Mouse (Mus musculus) hindbrain, embryonic 15.5 days (tissue): Measurements from ENCODE around the gene Stxbp3. TPM values are rescaled to one million over a fixed set of nuclear protein-coding genes. Genes with fewer than 3 reads are reported as not detected.
A peak's percentile ranks its signal among the peaks of the same experiment; 100 is the strongest.
"Not testable (repeated sequence)": the region's sequence is repeated elsewhere in the genome, so short reads cannot be mapped to it uniquely, and the experiment has no call there.

ENCODE experiments used
- ATAC-seq: fragments of 200-750 bp; cut with Nextera tagmentation; 2 replicates; pipeline ENCODE4 v1.8.0; 2017; ENCODE audit warnings: low read depth, moderate number of reproducible peaks, moderate TSS enrichment; ENCODE audit not compliant: low FRiP score
- H3K27ac ChIP-seq: fragments of 300-500 bp; sonication (generic); replicated peaks from 2 replicates; pipeline ENCODE4 v1.5.1; 2015; ENCODE audit warnings: mild to moderate bottlenecking, inconsistent platforms
- H3K27me3 ChIP-seq: fragments of 300-500 bp; sonication (generic); 2 replicates; pipeline ENCODE4 v1.6.1; 2015; ENCODE audit warnings: control low read depth, inconsistent platforms
- H3K36me3 ChIP-seq: fragments of 300-500 bp; sonication (generic); 2 replicates; pipeline ENCODE4 v1.6.1; 2015; ENCODE audit warnings: control low read depth, inconsistent platforms
- H3K4me1 ChIP-seq: fragments of 300-500 bp; sonication (generic); replicated peaks from 2 replicates; pipeline ENCODE4 v1.6.1; 2015; ENCODE audit warnings: control low read depth, inconsistent platforms
- H3K4me2 ChIP-seq: fragments of 300-500 bp; sonication (generic); 2 replicates; pipeline ENCODE4 v1.6.1; 2015; ENCODE audit warnings: moderate library complexity, mild to moderate bottlenecking, inconsistent platforms
- H3K4me3 ChIP-seq: fragments of 300-500 bp; sonication (generic); 2 replicates; pipeline ENCODE4 v1.5.1; 2015; ENCODE audit warnings: mild to moderate bottlenecking, inconsistent platforms
- H3K9ac ChIP-seq: fragments of 300-500 bp; sonication (generic); 2 replicates; pipeline ENCODE4 v1.6.1; 2015; ENCODE audit warnings: inconsistent platforms
- H3K9me3 ChIP-seq: fragments of 300-500 bp; sonication (generic); 2 replicates; pipeline ENCODE4 v1.6.1; 2016; ENCODE audit warnings: control low read depth, inconsistent platforms
- WGBS: fragments of 180-500 bp; shearing (Covaris S2); methylation state at CpG from one replicate; pipeline ENCODE4 v1.1.7; 2015; 5-methylcytosine and 5-hydroxymethylcytosine counted together
- polyA plus RNA-seq: library from polyadenylated mRNA; unstranded; fragments of >200 nt; fragmentation: Nextera tagmentation; extraction: Ambion mirVana; gene quantifications from 2 replicates; pipeline ENCODE4 v1.2.1, GENCODE M21; 2015

Stxbp3 gene
- polyA plus RNA-seq, 1 experiment from 2014 or later: 15.5 TPM

- Histone ChIP-seq H3K4me2 (no peak overlapping the region), H3K36me3 (no peaks in the 10 kb centered on the region), H3K27ac (no peak overlapping the region), H3K9me3 (no peaks in the 10 kb centered on the region), H3K4me1 (peaks cover 6% of the 10 kb centered on the region; the same call in 1 of the 2 replicates), H3K9ac (no peak overlapping the region), H3K27me3 (no peaks in the 10 kb centered on the region), H3K4me3 (no peak overlapping the region)
- WGBS: 62% methylated on average over 2 of the region's 2 CpGs
- no peak for ATAC-seq
Observed at GRCm38 (mm10) chr3:108879129-108879528, 38.8 kb upstream of the Stxbp3 start.

GRCm38 (mm10) chr3:108870631-108871030, 30.3 kb upstream of the Stxbp3 start:
- Histone ChIP-seq H3K4me2 (no peak overlapping the region), H3K27ac (no peak overlapping the region), H3K27me3 (no peaks in the 10 kb centered on the region), H3K9ac (no peak overlapping the region), H3K36me3 (no peaks in the 10 kb centered on the region), H3K4me1 (no peaks in the 10 kb centered on the region), H3K9me3 (no peaks in the 10 kb centered on the region), H3K4me3 (no peak overlapping the region)
- no peak for ATAC-seq
- WGBS: 85% methylated on average over 6 of the region's 6 CpGs

- no peak overlapping the region for H3K9ac ChIP-seq
- H3K4me1 ChIP-seq: no peaks in the 10 kb centered on the region
- H3K9me3 ChIP-seq: no peaks in the 10 kb centered on the region
- H3K4me2 ChIP-seq: no peak overlapping the region
- ATAC-seq: no peak
- H3K27ac ChIP-seq: no peak overlapping the region
- no peaks in the 10 kb centered on the region for H3K36me3 ChIP-seq
- WGBS: 92% methylated on average over 3 of the region's 3 CpGs
- H3K4me3 ChIP-seq: no peak overlapping the region
- H3K27me3 ChIP-seq: no peaks in the 10 kb centered on the region
Observed at GRCm38 (mm10) chr3:108867449-108867848, 27.1 kb upstream of the Stxbp3 start.

GRCm38 (mm10) chr3:108865676-108866075, 25.4 kb upstream of the Stxbp3 start:
- Histone ChIP-seq H3K9ac (no peak overlapping the region), H3K36me3 (no peaks in the 10 kb centered on the region), H3K27ac (no peak overlapping the region), H3K27me3 (no peaks in the 10 kb centered on the region), H3K4me2 (no peak overlapping the region), H3K4me3 (no peak overlapping the region), H3K9me3 (no peaks in the 10 kb centered on the region), H3K4me1 (no peaks in the 10 kb centered on the region)
- no peak for ATAC-seq
- 89% methylated on average over 3 of the region's 3 CpGs for WGBS

- Histone ChIP-seq H3K9ac (no peak overlapping the region), H3K4me2 (no peak overlapping the region), H3K27me3 (no peaks in the 10 kb centered on the region), H3K9me3 (no peaks in the 10 kb centered on the region), H3K36me3 (no peaks in the 10 kb centered on the region), H3K4me3 (no peak overlapping the region), H3K4me1 (no peaks in the 10 kb centered on the region), H3K27ac (no peak overlapping the region)
- no peak for ATAC-seq
- WGBS: 35% methylated on average over 3 of the region's 3 CpGs
Observed at GRCm38 (mm10) chr3:108865129-108865528, 24.8 kb upstream of the Stxbp3 start.

- Histone ChIP-seq H3K36me3 (no peaks in the 10 kb centered on the region), H3K27me3 (no peaks in the 10 kb centered on the region), H3K27ac (no peak overlapping the region), H3K9ac (no peak overlapping the region), H3K9me3 (no peaks in the 10 kb centered on the region), H3K4me3 (no peak overlapping the region), H3K4me1 (peaks cover 6% of the 10 kb centered on the region; the same call in 1 of the 2 replicates), H3K4me2 (no peak overlapping the region)
- 87% methylated on average over 10 of the region's 10 CpGs for WGBS
- no peak for ATAC-seq
Observed at GRCm38 (mm10) chr3:108863091-108863490, 22.8 kb upstream of the Stxbp3 start.

GRCm38 (mm10) chr3:108862282-108862681, 22.0 kb upstream of the Stxbp3 start:
- 83% methylated on average over 4 of the region's 4 CpGs for WGBS
- not testable (repeated sequence) for H3K36me3 ChIP-seq, ATAC-seq, H3K4me3 ChIP-seq, H3K27me3 ChIP-seq, H3K9ac ChIP-seq, H3K4me2 ChIP-seq, H3K9me3 ChIP-seq, H3K4me1 ChIP-seq, H3K27ac ChIP-seq

GRCm38 (mm10) chr3:108860786-108861185, 20.5 kb upstream of the Stxbp3 start:
- H3K4me1 ChIP-seq: peaks cover 16% of the 10 kb centered on the region
- ATAC-seq: no peak

GRCm38 (mm10) chr3:108858231-108858770, 18.0 kb upstream of the Stxbp3 start:
- ATAC-seq: peak; percentile 86
- no peaks in the 10 kb centered on the region for H3K36me3 ChIP-seq
- no peak overlapping the region for H3K9ac ChIP-seq
- H3K4me1 ChIP-seq: peaks cover 24% of the 10 kb centered on the region
- no peak overlapping the region for H3K4me3 ChIP-seq
- no peak overlapping the region; the same call in 1 of the 2 replicates for H3K27ac ChIP-seq
- WGBS: 17% methylated on average over 7 of the region's 7 CpGs
- no peaks in the 10 kb centered on the region for H3K27me3 ChIP-seq
- H3K4me2 ChIP-seq: 0 out of 2 replicates have a peak overlapping the region, but pooled peaks have one; percentile 13
- no peaks in the 10 kb centered on the region for H3K9me3 ChIP-seq

More at GRCm38 (mm10) chr3:108860786-108861185, 20.5 kb upstream of the Stxbp3 start:
- no peaks in the 10 kb centered on the region for H3K9me3 ChIP-seq
- WGBS: 75% methylated on average over 2 of the region's 2 CpGs
- H3K4me2 ChIP-seq: no peak overlapping the region
- no peak overlapping the region for H3K27ac ChIP-seq
- H3K27me3 ChIP-seq: no peaks in the 10 kb centered on the region
- H3K9ac ChIP-seq: no peak overlapping the region
- H3K4me3 ChIP-seq: no peak overlapping the region
- no peaks in the 10 kb centered on the region for H3K36me3 ChIP-seq

GRCm38 (mm10) chr3:108857714-108858113, 17.4 kb upstream of the Stxbp3 start:
- Histone ChIP-seq H3K36me3 (no peaks in the 10 kb centered on the region), H3K4me3 (no peak overlapping the region), H3K27ac (no peak overlapping the region; the same call in 1 of the 2 replicates), H3K4me1 (peaks cover 24% of the 10 kb centered on the region), H3K4me2 (no peak overlapping the region), H3K9ac (no peak overlapping the region), H3K27me3 (no peaks in the 10 kb centered on the region), H3K9me3 (no peaks in the 10 kb centered on the region)
- 93% methylated on average over 1 of the region's 1 CpGs for WGBS
- no peak for ATAC-seq

- H3K4me1 ChIP-seq: peaks cover 30% of the 10 kb centered on the region
- no peak overlapping the region for H3K4me2 ChIP-seq
- no peak overlapping the region for H3K27ac ChIP-seq
- H3K9ac ChIP-seq: no peak overlapping the region
- H3K9me3 ChIP-seq: no peaks in the 10 kb centered on the region
- no peaks in the 10 kb centered on the region for H3K36me3 ChIP-seq
- H3K4me3 ChIP-seq: no peak overlapping the region
- 31% methylated on average over 3 of the region's 3 CpGs for WGBS
- H3K27me3 ChIP-seq: no peaks in the 10 kb centered on the region
- ATAC-seq: no peak
Observed at GRCm38 (mm10) chr3:108857124-108857470, 16.8 kb upstream of the Stxbp3 start.

GRCm38 (mm10) chr3:108856386-108857123, 16.2 kb upstream of the Stxbp3 start:
- H3K4me3 ChIP-seq: no peak overlapping the region
- no peak overlapping the region for H3K9ac ChIP-seq
- WGBS: 51% methylated on average over 8 of the region's 8 CpGs
- no peaks in the 10 kb centered on the region for H3K9me3 ChIP-seq
- peaks cover 34% of the 10 kb centered on the region for H3K4me1 ChIP-seq
- H3K27me3 ChIP-seq: no peaks in the 10 kb centered on the region
- no peak overlapping the region for H3K27ac ChIP-seq
- no peak overlapping the region for H3K4me2 ChIP-seq
- no peaks in the 10 kb centered on the region for H3K36me3 ChIP-seq
- no peak for ATAC-seq
